Mouse (Mus musculus) mouse trophoblast stem cell (cell line): Measurements from ENCODE around the gene Smg6.

Experiments used
- in situ Hi-C, 2 experiments: fragments of 300-500 bp; cut with MseI, MboI; formaldehyde crosslinking; loops; 2 replicates in 1 of 2; 3 replicates in 1 of 2; pipeline ENCODE4 v1.15.1; 2025

The Smg6 gene

GRCm38 (mm10) chr11:75212876-75213275 is 287.3 kb downstream of the Smg6 start:
- in situ Hi-C loops = no loop called here

GRCm38 (mm10) chr11:75213372-75214080 is 287.9 kb downstream of the Smg6 start:
- in situ Hi-C loops = no loop called here
